Mouse (Mus musculus) retina, adult 2 months (tissue): Measurements from ENCODE around the gene Gm9833.

Experiments
- DNase-seq: peaks from one replicate; pipeline ENCODE4 v3.0.0-alpha.2; 2012; ENCODE audit warnings: low read depth, low spot score

Gm9833 gene

GRCm38 (mm10) chr3:10121956-10122739 is 34.2 kb downstream of the Gm9833 start:
- no peak for DNase-seq

GRCm38 (mm10) chr3:10123615-10124014 is 35.7 kb downstream of the Gm9833 start:
- DNase-seq, result no peak

GRCm38 (mm10) chr3:10124071-10124470 is 36.2 kb downstream of the Gm9833 start:
- DNase-seq, result no peak

GRCm38 (mm10) chr3:10125301-10125700 is 37.4 kb downstream of the Gm9833 start:
- DNase-seq, result no peak

GRCm38 (mm10) chr3:10126036-10126435 is 38.1 kb downstream of the Gm9833 start:
- DNase-seq, result no peak

GRCm38 (mm10) chr3:10126502-10126901 is 38.6 kb downstream of the Gm9833 start:
- DNase-seq, result no peak

GRCm38 (mm10) chr3:10126952-10127351 is 39.0 kb downstream of the Gm9833 start:
- no peak for DNase-seq

GRCm38 (mm10) chr3:10127505-10127904 is 39.6 kb downstream of the Gm9833 start:
- no peak for DNase-seq
